Mouse (Mus musculus) embryonic facial prominence, embryonic 13.5 days (tissue): ENCODE data around the gene Gm42791. TPM values are rescaled to one million over a fixed set of nuclear protein-coding genes. Genes with fewer than 3 reads are reported as not detected.

Source experiments
- ATAC-seq: fragments of 200-750 bp; cut with Nextera tagmentation; 2 replicates; pipeline ENCODE4 v1.8.0; 2017; ENCODE audit warnings: low read depth; ENCODE audit not compliant: insufficient number of reproducible peaks, insufficient read depth, low FRiP score, low TSS enrichment
- H3K27ac ChIP-seq: fragments of 300-500 bp; sonication (generic); 2 replicates; pipeline ENCODE4 v1.5.1; 2015; ENCODE audit warnings: moderate library complexity, mild to moderate bottlenecking, inconsistent platforms
- H3K27me3 ChIP-seq: fragments of 300-500 bp; sonication (generic); 2 replicates; pipeline ENCODE4 v1.6.1; 2015; ENCODE audit warnings: mild to moderate bottlenecking, inconsistent platforms
- H3K36me3 ChIP-seq: fragments of 300-500 bp; sonication (generic); 2 replicates; pipeline ENCODE4 v1.6.1; 2015; ENCODE audit warnings: mild to moderate bottlenecking, inconsistent platforms
- H3K4me1 ChIP-seq: fragments of 300-500 bp; sonication (generic); 2 replicates; pipeline ENCODE4 v1.6.1; 2015; ENCODE audit warnings: inconsistent platforms
- H3K4me2 ChIP-seq: fragments of 300-500 bp; sonication (generic); 2 replicates; pipeline ENCODE4 v1.6.1; 2015; ENCODE audit warnings: moderate library complexity, mild to moderate bottlenecking, inconsistent platforms
- H3K4me3 ChIP-seq: fragments of 300-500 bp; sonication (generic); 2 replicates; pipeline ENCODE4 v1.5.1; 2015; ENCODE audit warnings: mild to moderate bottlenecking, inconsistent platforms
- H3K9ac ChIP-seq: fragments of 300-500 bp; sonication (generic); 2 replicates; pipeline ENCODE4 v1.6.1; 2015; ENCODE audit warnings: mild to moderate bottlenecking, inconsistent platforms
- H3K9me3 ChIP-seq: fragments of 300-500 bp; sonication (generic); 2 replicates; pipeline ENCODE4 v1.6.1; 2016; ENCODE audit warnings: inconsistent platforms
- WGBS: fragments of 180-500 bp; shearing (Covaris S2); methylation state at CpG from one replicate; pipeline ENCODE4 v1.1.7; 2015; ENCODE audit warnings: mixed read lengths; 5-methylcytosine and 5-hydroxymethylcytosine counted together
- polyA plus RNA-seq: library from polyadenylated mRNA; unstranded; fragments of >200 nt; fragmentation: Nextera tagmentation; extraction: Ambion mirVana; gene quantifications from 2 replicates; pipeline ENCODE4 v1.2.1, GENCODE M21; 2015

Gene Gm42791
- polyA plus RNA-seq, 1 experiment from 2014 or later, result 1.6 TPM

DNA sequence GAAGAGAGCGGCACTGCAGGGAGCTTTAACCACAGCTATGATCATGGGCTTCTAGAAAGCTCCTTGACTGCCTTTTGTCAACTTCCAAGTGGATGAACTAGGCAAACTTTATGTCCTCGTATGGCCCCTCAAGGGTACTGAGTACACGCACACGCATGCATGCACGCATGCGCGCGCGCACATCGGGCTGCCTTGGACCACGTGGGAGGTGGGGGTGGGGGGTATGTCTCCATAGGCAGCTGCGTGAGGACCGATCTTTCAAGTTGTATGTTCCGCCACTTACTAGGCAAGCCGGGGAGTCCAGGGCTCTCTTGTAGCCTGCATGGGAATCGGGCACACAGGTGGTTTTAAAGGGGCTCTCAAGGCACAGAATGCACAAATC is 25.7 kb upstream of the Gm42791 start:
- H3K4me1 ChIP-seq, result peaks cover 9% of the 10 kb centered on the region
- peak overlapping the region; percentile 37 for H3K4me2 ChIP-seq
- WGBS, result 72% methylated on average over 16 of the region's 16 CpGs
- H3K9ac ChIP-seq, result no peak overlapping the region; the same call in 1 of the 2 replicates
- no peaks in the 10 kb centered on the region for H3K36me3 ChIP-seq
- H3K4me3 ChIP-seq, result no peak overlapping the region
- no peak overlapping the region for H3K27ac ChIP-seq
- H3K9me3 ChIP-seq, result no peaks in the 10 kb centered on the region
- no peak for ATAC-seq
- no peaks in the 10 kb centered on the region for H3K27me3 ChIP-seq

DNA sequence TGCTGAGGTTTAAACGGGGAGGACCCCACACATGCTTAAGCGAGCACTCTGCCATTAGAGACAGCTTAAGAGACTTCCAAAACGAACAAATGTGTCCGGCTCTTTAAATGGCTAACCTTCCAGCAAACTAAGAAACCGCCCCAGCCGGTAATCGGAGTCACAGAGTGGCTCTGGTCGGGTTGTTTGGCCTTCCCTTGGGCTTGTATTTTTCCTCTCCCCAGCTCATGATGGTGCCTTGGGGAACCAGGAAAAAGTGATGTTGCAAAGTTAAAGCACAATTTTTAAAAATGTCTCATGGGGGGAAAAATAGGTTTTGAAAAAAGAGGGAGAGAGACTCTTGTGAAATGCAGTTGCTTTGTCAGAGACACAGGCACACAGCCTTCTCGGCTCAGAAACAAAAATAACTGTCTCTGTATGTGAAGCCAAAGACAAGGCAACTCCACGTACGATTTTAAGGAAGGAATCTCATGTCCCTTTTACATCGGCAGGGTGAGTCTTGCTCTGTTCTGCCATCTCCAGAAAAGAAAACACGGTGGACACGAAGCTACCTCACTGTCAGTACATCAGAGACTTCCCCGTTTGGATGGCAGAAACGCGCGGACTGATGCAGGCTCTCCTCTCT is 25.2 kb upstream of the Gm42791 start:
- peaks cover 9% of the 10 kb centered on the region for H3K4me1 ChIP-seq
- no peaks in the 10 kb centered on the region for H3K9me3 ChIP-seq
- H3K4me3 ChIP-seq, result no peak overlapping the region
- no peaks in the 10 kb centered on the region for H3K27me3 ChIP-seq
- H3K27ac ChIP-seq, result no peak overlapping the region
- 41% methylated on average over 18 of the region's 18 CpGs for WGBS
- no peak for ATAC-seq
- no peaks in the 10 kb centered on the region for H3K36me3 ChIP-seq
- no peak overlapping the region; the same call in 1 of the 2 replicates for H3K9ac ChIP-seq
- H3K4me2 ChIP-seq, result peak overlapping the region; percentile 37

DNA sequence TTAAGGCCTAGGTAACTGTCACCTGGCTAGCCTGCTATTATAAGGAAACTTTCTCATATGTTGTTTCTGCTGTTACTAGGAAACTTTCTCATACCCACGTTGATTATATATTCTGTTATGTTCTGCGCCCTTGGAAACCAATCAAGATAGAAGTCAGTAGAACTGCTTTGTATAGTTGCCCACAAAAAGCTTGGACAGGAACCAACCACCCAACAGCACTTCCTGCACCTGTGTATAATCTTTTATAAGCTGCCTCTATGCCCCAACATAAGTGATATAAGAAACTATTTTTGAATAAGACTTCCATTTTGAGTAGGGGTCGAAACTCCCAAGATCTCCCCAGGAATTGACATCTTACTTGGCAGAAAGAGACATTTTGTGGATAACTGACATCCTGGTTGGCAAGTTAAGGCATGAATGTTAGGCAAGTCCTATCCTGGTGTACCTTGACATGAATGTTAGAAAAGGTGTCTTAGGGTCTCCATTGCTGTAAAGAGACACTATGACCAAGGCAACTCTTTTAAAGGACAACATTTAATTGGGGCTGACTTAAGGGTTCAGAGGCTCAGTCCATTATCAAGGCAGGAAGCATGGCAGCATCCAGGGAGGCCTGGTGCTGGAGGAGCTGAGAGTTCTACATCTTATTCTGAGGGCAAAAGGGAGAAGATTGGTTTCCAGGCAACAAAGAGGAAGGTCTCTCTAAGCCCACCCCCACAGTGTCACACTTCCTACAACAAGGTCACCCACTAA is 22.9 kb upstream of the Gm42791 start:
- no peak for ATAC-seq
- H3K4me1 ChIP-seq, result peaks cover 20% of the 10 kb centered on the region

DNA sequence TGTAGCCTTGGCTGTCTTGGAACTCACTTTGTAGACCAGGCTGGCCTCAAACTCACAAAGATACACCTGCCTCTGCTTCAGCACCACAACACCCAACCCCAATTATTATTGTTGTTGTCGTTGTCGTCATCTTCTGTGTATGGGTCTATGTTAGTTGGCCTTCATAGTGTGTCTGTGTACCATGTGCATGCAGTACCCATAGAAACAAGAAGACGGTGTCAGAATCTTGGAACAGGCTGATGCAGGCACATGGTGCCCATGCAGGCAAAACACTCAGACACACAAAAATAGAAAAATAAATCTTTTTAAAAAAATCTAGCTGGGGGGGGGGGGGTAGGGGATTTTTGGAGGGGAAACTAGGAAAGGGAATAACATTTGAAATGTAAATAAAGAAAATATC is 22.2 kb upstream of the Gm42791 start:
- H3K27me3 ChIP-seq, result no peaks in the 10 kb centered on the region
- H3K4me3 ChIP-seq, result no peak overlapping the region
- H3K27ac ChIP-seq, result no peak overlapping the region
- ATAC-seq, result no peak
- 88% methylated on average over 3 of the region's 3 CpGs for WGBS
- H3K9ac ChIP-seq, result no peak overlapping the region
- H3K4me2 ChIP-seq, result no peak overlapping the region
- H3K4me1 ChIP-seq, result peaks cover 20% of the 10 kb centered on the region
- H3K9me3 ChIP-seq, result no peaks in the 10 kb centered on the region; the same call in 1 of the 2 replicates
- no peaks in the 10 kb centered on the region for H3K36me3 ChIP-seq

More for the DNA sequence above, 22.9 kb upstream of the Gm42791 start:
- H3K4me2 ChIP-seq, result no peak overlapping the region
- H3K9ac ChIP-seq, result no peak overlapping the region
- H3K9me3 ChIP-seq, result no peaks in the 10 kb centered on the region
- H3K27me3 ChIP-seq, result no peaks in the 10 kb centered on the region
- WGBS, result 79% methylated on average over 3 of the region's 3 CpGs
- H3K4me3 ChIP-seq, result no peak overlapping the region
- H3K36me3 ChIP-seq, result no peaks in the 10 kb centered on the region
- H3K27ac ChIP-seq, result no peak overlapping the region

DNA sequence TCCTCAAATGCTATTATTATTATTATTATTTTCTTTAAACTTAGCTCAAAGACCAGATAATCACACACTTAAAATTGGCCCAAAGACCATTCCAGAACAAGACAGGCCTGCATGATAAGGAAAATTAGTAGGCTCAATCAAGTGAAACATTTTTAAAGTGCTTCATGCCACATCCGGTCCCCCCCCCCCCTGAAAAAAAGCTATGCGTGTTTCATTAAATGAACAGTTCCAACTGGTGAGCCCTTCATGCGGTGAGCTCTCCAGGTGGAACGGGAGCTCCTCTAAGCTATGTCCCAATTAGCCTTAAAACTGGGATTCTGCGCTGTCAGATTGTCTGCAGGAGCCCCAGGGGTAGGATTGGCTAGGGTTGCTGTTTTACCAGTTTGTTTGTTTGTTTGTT is 21.3 kb upstream of the Gm42791 start:
- no peak overlapping the region for H3K9ac ChIP-seq
- H3K27ac ChIP-seq, result no peak overlapping the region
- no peaks in the 10 kb centered on the region for H3K36me3 ChIP-seq
- peaks cover 20% of the 10 kb centered on the region for H3K4me1 ChIP-seq
- no peaks in the 10 kb centered on the region; the same call in 1 of the 2 replicates for H3K9me3 ChIP-seq
- peak overlapping the region; percentile 84 for H3K4me2 ChIP-seq
- H3K4me3 ChIP-seq, result peak overlapping the region; percentile 59
- no peak for ATAC-seq
- WGBS, result 62% methylated on average over 5 of the region's 5 CpGs
- no peaks in the 10 kb centered on the region for H3K27me3 ChIP-seq

DNA sequence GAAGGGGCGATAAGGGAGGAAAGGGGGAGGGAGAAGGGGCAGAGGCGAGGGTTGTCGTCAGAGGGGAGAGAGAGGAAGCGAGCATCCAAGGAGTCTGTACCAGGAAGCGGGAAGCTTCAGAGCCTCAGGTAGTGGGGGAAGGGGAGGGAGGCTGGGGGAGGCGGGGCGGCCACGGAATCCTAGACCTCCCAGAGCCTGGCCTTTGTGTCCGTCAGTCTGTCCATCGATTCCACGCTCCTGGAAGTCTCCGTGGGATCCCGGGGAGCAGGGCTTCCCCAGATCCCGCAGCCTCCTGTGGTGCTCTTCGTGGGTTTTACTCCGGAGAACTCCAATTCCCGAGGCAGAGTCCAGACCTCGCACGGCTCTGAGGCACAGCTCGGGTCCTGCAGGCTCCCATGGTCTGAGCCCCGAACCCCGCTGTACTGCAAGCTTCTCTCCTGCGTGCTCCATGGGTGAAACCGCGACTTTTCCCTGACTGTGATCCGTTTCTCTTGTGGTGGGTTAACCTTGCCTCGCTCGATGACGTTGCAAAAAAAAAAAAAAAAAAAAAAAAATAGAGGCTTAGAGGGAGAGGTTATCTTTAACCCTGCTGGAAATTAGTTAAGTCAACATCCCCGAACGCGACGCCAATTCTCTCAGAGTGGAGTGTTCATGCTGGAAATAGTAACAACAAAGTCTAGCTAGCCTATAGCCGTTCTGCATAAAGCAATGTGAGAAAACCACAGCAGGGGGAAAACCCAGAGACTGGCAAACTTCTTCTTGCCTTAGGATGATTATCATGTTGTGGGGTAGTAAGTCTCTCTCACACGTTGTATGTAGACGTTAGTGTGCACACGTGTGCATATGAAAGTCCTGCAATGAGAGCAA is 20.6 kb upstream of the Gm42791 start:
- H3K4me2 ChIP-seq, result peak overlapping the region; percentile 84
- H3K4me1 ChIP-seq, result peaks cover 20% of the 10 kb centered on the region
- WGBS, result 1% methylated on average over 34 of the region's 37 CpGs
- peak overlapping the region; percentile 75 for H3K27ac ChIP-seq
- peak; percentile 63; the same call in 1 of the 2 replicates for ATAC-seq
- H3K27me3 ChIP-seq, result no peaks in the 10 kb centered on the region
- peak overlapping the region; percentile 83 for H3K9ac ChIP-seq
- H3K9me3 ChIP-seq, result no peaks in the 10 kb centered on the region; the same call in 1 of the 2 replicates
- H3K36me3 ChIP-seq, result no peaks in the 10 kb centered on the region
- peak overlapping the region; percentile 59 for H3K4me3 ChIP-seq

DNA sequence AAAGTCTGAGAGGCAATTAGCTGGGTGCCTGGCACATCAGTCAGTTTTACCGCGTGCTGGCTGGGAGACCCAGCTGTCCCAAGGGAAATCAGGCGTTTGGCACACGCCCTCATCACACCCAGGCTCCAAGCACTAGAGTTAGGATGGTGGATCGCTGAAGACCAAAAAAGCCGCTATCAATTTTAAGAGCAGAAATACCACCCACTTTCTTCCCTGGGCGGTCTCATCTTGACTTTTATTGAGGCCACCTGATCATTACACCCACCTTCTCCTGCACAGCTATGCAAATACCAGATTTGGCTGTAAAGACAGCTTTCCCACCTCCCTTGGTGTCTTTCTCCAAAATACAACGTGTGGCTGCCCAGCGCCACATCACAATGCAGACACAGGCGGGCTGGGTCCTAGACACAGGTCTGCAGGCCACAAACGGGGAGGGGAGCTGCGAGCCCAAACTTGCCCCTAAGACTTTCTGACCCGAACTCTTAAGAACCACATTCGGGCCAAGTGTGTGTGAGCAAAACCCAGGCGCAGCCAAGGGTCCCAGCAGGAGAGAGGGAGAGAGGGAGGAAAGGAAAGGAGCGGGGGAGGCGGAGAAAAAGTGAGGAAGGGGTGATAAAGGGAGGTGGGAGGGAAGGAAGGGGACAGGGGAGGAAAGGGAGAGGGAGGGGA is 19.8 kb upstream of the Gm42791 start:
- H3K4me1 ChIP-seq, result peaks cover 20% of the 10 kb centered on the region
- H3K36me3 ChIP-seq, result no peaks in the 10 kb centered on the region
- peak overlapping the region; percentile 59 for H3K4me3 ChIP-seq
- no peak for ATAC-seq
- H3K4me2 ChIP-seq, result peak overlapping the region; percentile 84
- H3K27ac ChIP-seq, result 0 out of 2 replicates have a peak overlapping the region, but pooled peaks have one; percentile 48
- peak overlapping the region; percentile 83 for H3K9ac ChIP-seq
- no peaks in the 10 kb centered on the region for H3K27me3 ChIP-seq
- no peaks in the 10 kb centered on the region; the same call in 1 of the 2 replicates for H3K9me3 ChIP-seq
- 14% methylated on average over 17 of the region's 17 CpGs for WGBS

DNA sequence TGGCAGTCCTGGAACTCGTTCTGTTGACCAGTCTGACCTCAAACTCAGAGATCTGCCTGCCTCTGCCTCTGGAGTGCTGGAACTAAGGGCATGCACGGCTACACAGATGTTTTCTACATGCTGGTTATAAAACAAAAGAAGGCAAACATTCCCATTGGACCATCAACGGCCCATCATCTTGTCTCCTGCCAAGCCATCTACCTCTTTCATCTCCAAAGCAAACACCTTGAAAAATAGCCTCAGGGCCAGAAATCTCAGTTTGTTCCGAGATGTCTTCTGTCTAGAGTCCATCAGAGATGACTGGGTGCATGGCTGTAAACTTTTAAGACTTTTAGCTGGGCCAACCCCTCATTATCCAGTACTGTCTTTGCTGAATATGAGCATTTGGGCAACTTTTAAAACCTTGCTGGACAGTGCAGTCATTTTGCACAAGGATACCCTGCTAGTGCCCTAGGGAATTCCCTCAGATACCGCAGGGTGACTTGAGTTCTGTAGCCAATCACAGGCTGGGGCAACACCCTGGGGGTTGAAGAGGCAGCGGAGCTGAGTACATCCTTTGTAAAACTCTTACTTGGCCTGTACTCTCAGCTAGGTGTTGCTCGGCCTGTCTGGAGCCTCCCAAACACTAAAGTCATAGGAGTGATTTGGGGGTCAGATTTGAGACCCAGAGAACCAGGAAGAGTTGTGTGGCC is 19.0 kb upstream of the Gm42791 start:
- H3K9ac ChIP-seq, result no peak overlapping the region
- H3K4me2 ChIP-seq, result peak overlapping the region; percentile 84; the same call in 1 of the 2 replicates
- no peaks in the 10 kb centered on the region; the same call in 1 of the 2 replicates for H3K9me3 ChIP-seq
- no peak overlapping the region for H3K4me3 ChIP-seq
- H3K27ac ChIP-seq, result no peak overlapping the region
- no peak for ATAC-seq
- H3K27me3 ChIP-seq, result no peaks in the 10 kb centered on the region
- no peaks in the 10 kb centered on the region for H3K36me3 ChIP-seq
- peaks cover 20% of the 10 kb centered on the region for H3K4me1 ChIP-seq
- WGBS, result 70% methylated on average over 7 of the region's 7 CpGs

DNA sequence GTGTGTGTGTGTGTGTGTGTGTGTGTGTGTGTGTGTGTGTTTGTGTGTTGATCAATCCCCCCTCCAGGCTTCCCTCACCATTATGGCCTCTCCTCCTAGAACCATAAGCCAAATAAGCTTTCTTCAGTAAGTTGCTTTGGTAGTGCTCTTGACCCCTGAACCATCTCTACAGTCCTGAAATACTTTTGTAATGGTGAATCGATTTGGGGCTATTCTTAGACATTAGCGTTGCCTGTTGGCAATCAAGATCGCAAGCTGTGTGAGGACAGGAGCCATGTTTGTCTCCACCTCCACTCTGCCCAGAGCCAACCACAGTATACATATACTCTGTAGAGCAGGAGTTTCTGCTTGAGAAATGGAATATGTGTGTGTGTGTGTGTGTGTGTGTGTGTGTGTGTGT is 14.2 kb upstream of the Gm42791 start:
- Histone ChIP-seq H3K4me3 (no peak overlapping the region), H3K27ac (no peak overlapping the region), H3K27me3 (no peaks in the 10 kb centered on the region), H3K4me2 (no peak overlapping the region), H3K36me3 (no peaks in the 10 kb centered on the region), H3K9ac (no peak overlapping the region), H3K9me3 (no peaks in the 10 kb centered on the region; the same call in 1 of the 2 replicates), H3K4me1 (peaks cover 21% of the 10 kb centered on the region)
- ATAC-seq, result no peak
- WGBS, result 85% methylated on average over 3 of the region's 3 CpGs

DNA sequence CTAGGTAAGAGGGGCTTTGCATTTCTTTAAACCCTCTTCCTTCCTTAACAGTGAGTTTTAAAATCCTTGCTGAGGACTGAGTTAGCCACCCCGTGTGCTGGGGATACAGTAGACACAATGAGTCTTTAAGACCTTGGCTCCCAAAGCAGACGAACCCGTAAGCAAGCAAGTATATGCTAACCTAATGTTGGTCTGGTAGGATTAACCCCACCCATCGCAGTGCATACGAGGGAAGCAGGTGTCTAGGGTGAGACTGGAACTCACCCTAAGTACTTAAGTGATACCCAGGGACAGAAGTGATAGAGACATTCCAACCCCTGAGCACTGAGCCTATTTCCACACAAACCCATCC is 12.3 kb upstream of the Gm42791 start:
- peaks cover 33% of the 10 kb centered on the region for H3K4me1 ChIP-seq
- H3K4me3 ChIP-seq, result no peak overlapping the region
- WGBS, result 60% methylated on average over 5 of the region's 5 CpGs
- no peaks in the 10 kb centered on the region for H3K27me3 ChIP-seq
- peak overlapping the region; percentile 78 for H3K27ac ChIP-seq
- H3K9ac ChIP-seq, result peak overlapping the region; percentile 55; the same call in 1 of the 2 replicates
- no peaks in the 10 kb centered on the region for H3K36me3 ChIP-seq
- ATAC-seq, result no peak
- no peaks in the 10 kb centered on the region for H3K9me3 ChIP-seq
- peak overlapping the region; percentile 59 for H3K4me2 ChIP-seq
